ENCODE assay signal across 9 mouse cellular contexts in genomic region chr11:27264253-27264652, GRCm38 (mm10).
DNase-seq lines count a peak whose midpoint lies in the region; ATAC-seq and TF ChIP-seq lines count a peak whose summit lies in the region.
"Had no signal": no experiment of that assay in that cellular context is flagged by ENCODE, and none has a peak within 500 bp of the region (broad histone marks: within the 10 kb centered on the region; RNA-seq: fewer than 3 reads in every experiment).

No protein-coding gene starts in this region.

- H3K27me3 ChIP-seq in midbrain, embryonic 11.5 days (ENCODE audit: control insufficient read depth, insufficient read depth, low read length), result no peaks in the 10 kb centered on the region
- H3K27me3 ChIP-seq: embryonic facial prominence, embryonic 15.5 days had no signal

- DNase-seq in testis, postnatal 10 days (ENCODE audit: low spot score), result peak; percentile 67
- DNase-seq in testis, postnatal 14 days (ENCODE audit: low spot score), result no peak
- DNase-seq in cerebellum, adult 9-10 months, result peak; percentile 17
- DNase-seq in frontal cortex, postnatal 10 days (ENCODE audit: low spot score in 2 of 2), result peak; percentile 5 to 33
- peak; percentile 13 to 71 for DNase-seq in layer of hippocampus, adult 2 months (ENCODE audit: low spot score in 2 of 2)
- peak; percentile 92 for DNase-seq in midbrain, embryonic 11.5 days (ENCODE audit: low spot score, missing footprints)
- no peak for DNase-seq in MN1 (ENCODE audit: low spot score)
- no peak for DNase-seq in urinary bladder, postnatal 10 days (ENCODE audit: low spot score)

- no peaks in the 10 kb centered on the region for H3K36me3 ChIP-seq in midbrain, embryonic 11.5 days (ENCODE audit: control insufficient read depth, insufficient read depth, low read length)
- H3K36me3 ChIP-seq: embryonic facial prominence, embryonic 15.5 days had no signal

- H3K4me3 ChIP-seq in layer of hippocampus, adult 2 months, result no peak overlapping the region
- no peak overlapping the region for H3K4me3 ChIP-seq in midbrain, embryonic 11.5 days (ENCODE audit: low read depth, low read length)
- H3K4me3 ChIP-seq: embryonic facial prominence, embryonic 15.5 days had no signal

- no peak overlapping the region for H3K27ac ChIP-seq in layer of hippocampus, adult 2 months
- no peak overlapping the region for H3K27ac ChIP-seq in midbrain, embryonic 11.5 days (ENCODE audit: low read depth, low read length)
- H3K27ac ChIP-seq: embryonic facial prominence, embryonic 15.5 days had no signal

- H3K9ac ChIP-seq in midbrain, embryonic 11.5 days (ENCODE audit: low read length), result no peak overlapping the region
- H3K9ac ChIP-seq: embryonic facial prominence, embryonic 15.5 days had no signal

- 0% methylated on average over 1 of the region's 1 CpGs for WGBS in midbrain, embryonic 11.5 days

- no peaks in the 10 kb centered on the region for H3K4me1 ChIP-seq in midbrain, embryonic 11.5 days (ENCODE audit: control insufficient read depth, insufficient read depth, low read length)
- H3K4me1 ChIP-seq: embryonic facial prominence, embryonic 15.5 days had no signal

- no peak overlapping the region for H3K4me2 ChIP-seq in midbrain, embryonic 11.5 days
- H3K4me2 ChIP-seq: embryonic facial prominence, embryonic 15.5 days had no signal

- TF ChIP-seq CTCF in layer of hippocampus, adult 2 months (conservative IDR thresholded peaks at IDR 0.05), result peak; percentile 85

- no peaks in the 10 kb centered on the region for H3K9me3 ChIP-seq in midbrain, embryonic 11.5 days (ENCODE audit: control insufficient read depth, low read length)
- H3K9me3 ChIP-seq: embryonic facial prominence, embryonic 15.5 days had no signal

- ATAC-seq in midbrain, embryonic 11.5 days (ENCODE audit: low FRiP score), result peak; percentile 90

Comparison
In these comparisons a context has a peak if more than half of its experiments do, and no peak if none do; other contexts are left out.
1. DNase-seq: peak in testis, postnatal 10 days (single experiment), cerebellum, adult 9-10 months (single experiment), frontal cortex, postnatal 10 days (2 of 2), layer of hippocampus, adult 2 months (2 of 2) and midbrain, embryonic 11.5 days (single experiment); none in testis, postnatal 14 days (single experiment), MN1 (single experiment) and urinary bladder, postnatal 10 days (single experiment).